Mouse (Mus musculus) testis, adult 2 months (tissue): Measurements from ENCODE around the gene Atp1b1.

Experiments
- CTCF ChIP-seq: fragments of 200-500 bp; IDR thresholded peaks from 2 replicates; pipeline ENCODE4 v1.5.1; 2012; ENCODE audit warnings: low read depth, mild to moderate bottlenecking, inconsistent platforms, low read length, moderate library complexity; ENCODE audit not compliant: control insufficient read depth, insufficient read depth, insufficient replicate concordance
- POLR2A ChIP-seq: fragments of 200-500 bp; IDR thresholded peaks from 2 replicates; pipeline ENCODE4 v1.6.1; 2012; ENCODE audit warnings: low read depth, mild to moderate bottlenecking, inconsistent platforms, low read length, moderate library complexity; ENCODE audit not compliant: control insufficient read depth

DNA sequence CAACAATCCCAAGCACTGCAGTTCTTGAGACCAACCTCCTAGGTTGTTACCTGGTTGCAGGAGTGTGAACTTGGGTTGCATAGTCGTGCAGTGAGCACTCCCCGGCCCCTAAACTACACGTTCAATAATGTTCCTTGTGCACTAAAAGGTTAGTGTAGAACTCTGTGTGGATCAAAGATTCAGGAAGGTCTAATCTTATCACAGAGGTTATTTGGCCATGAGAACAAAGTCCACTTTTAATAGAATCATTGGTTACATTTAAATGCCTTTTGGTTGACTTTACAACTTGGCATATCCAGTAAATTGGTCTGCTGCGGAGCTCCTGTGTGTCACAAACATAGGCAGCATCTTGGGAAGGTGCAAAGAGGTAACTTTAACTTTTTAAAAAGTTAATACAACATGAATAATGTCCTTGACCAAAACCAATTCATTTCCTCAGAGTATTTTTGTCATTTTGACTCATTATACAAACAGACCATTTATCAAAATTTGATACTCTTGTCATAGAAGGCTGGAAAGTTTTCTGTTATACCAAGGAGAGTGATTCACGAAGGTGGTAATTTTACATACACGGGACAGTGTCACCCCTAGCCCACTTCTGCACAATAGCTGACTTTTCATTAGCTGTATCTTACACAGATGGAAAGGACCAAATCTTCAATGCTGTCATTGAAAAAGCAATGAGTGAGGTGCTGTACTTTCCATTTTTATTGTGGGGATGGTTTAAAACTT lies 37.4 kb downstream of the Atp1b1 start:
- TF ChIP-seq CTCF (no peak), POLR2A (no peak)
